Mouse (Mus musculus): ENCODE measurements around the gene Tgif1.

- no peak for TF ChIP-seq POLR2A (IDR thresholded peaks at IDR 0.05; ENCODE audit: insufficient read length, low read depth)
- TF ChIP-seq CEBPB (IDR thresholded peaks at IDR 0.05; ENCODE audit: insufficient read depth, poor library complexity, severe bottlenecking) = no peak
- TF ChIP-seq USF1 (IDR thresholded peaks at IDR 0.05; ENCODE audit: low read depth) = no peak
- TF ChIP-seq TCF12 (IDR thresholded peaks at IDR 0.05; ENCODE audit: insufficient read depth, poor library complexity, severe bottlenecking) = no peak
- no peak for TF ChIP-seq MYOG (IDR thresholded peaks at IDR 0.05; ENCODE audit: control insufficient read depth in 1 of 3, insufficient read depth in 1 of 3, insufficient read length in 2 of 3, low read depth in 2 of 3)
- TF ChIP-seq MAX (IDR thresholded peaks at IDR 0.05; ENCODE audit: low read depth) = no peak
- TF ChIP-seq REST (IDR thresholded peaks at IDR 0.05; ENCODE audit: insufficient read depth, insufficient read length) = no peak
- TF ChIP-seq E2F4 (IDR thresholded peaks at IDR 0.05; ENCODE audit: insufficient read depth) = no peak
- TF ChIP-seq POLR2AphosphoS2 (IDR thresholded peaks at IDR 0.05; ENCODE audit: insufficient read length, low read depth) = no peak
Measured at GRCm38 (mm10) chr17:70856871-70857415, 3.6 kb upstream of the Tgif1 start.
